Mouse (Mus musculus): ENCODE data around the gene Lman2.

Gene Lman2

GRCm38 (mm10) chr13:55322130-55322825 lies 40.3 kb downstream of the Lman2 start:
- DNase-seq: no peak

- DNase-seq: peak; percentile 79 to 83
These were observed 41.0 kb downstream of the Lman2 start, which contains the start of gene Rab24 for GRCm38 (mm10) chr13:55321434-55322129. TSS of gene Rab24 (minus strand) at chr13:55321946.

GRCm38 (mm10) chr13:55319931-55320533 lies 42.6 kb downstream of the Lman2 start, which contains the start of gene Prelid1:
TSS of gene Prelid1 (plus strand) at chr13:55320500.
- DNase-seq: no peak

- DNase-seq: no peak
These were observed 44.2 kb downstream of the Lman2 start for GRCm38 (mm10) chr13:55318351-55318750.

GRCm38 (mm10) chr13:55314891-55315412 lies 47.6 kb downstream of the Lman2 start:
- DNase-seq: no peak

- DNase-seq: no peak
These were observed 49.5 kb downstream of the Lman2 start for GRCm38 (mm10) chr13:55313051-55313450.

GRCm38 (mm10) chr13:55312028-55312630 lies 50.5 kb downstream of the Lman2 start:
- DNase-seq: no peak

GRCm38 (mm10) chr13:55300913-55301312 lies 61.7 kb downstream of the Lman2 start:
- no peak for DNase-seq

GRCm38 (mm10) chr13:55296760-55297159 lies 65.8 kb downstream of the Lman2 start:
- no peak for DNase-seq

Measured in spleen, adult 18-20 months (tissue).